Mouse (Mus musculus) liver, embryonic 14.5 days (tissue): ENCODE data around the gene Dlgap3. TPM values are rescaled to one million over a fixed set of nuclear protein-coding genes. Genes with fewer than 3 reads are reported as not detected.

Experiments
- ATAC-seq: fragments of 200-750 bp; cut with Nextera tagmentation; 2 replicates; pipeline ENCODE4 v1.8.0; 2017; ENCODE audit warnings: moderate number of reproducible peaks, mild to moderate bottlenecking, moderate library complexity; ENCODE audit not compliant: insufficient read depth
- DNase-seq, 3 experiments: peaks; one replicate each; pipeline ENCODE4 v3.0.0-alpha.2; 2012 to 2013; ENCODE audit warnings: low read depth in 3 of 3, low spot score in 3 of 3
- H3K27ac ChIP-seq: fragments of 300-500 bp; sonication (generic); 2 replicates; pipeline ENCODE4 v1.5.1; 2014; ENCODE audit warnings: moderate library complexity, mild to moderate bottlenecking, control low read depth, inconsistent platforms
- H3K27me3 ChIP-seq: fragments of 300-500 bp; sonication (generic); 2 replicates; pipeline ENCODE4 v1.6.1; 2014; ENCODE audit warnings: mild to moderate bottlenecking, low read length, moderate library complexity; ENCODE audit not compliant: control insufficient read depth, insufficient read depth
- H3K36me3 ChIP-seq: fragments of 300-500 bp; sonication (generic); replicated peaks from 2 replicates; pipeline ENCODE4 v1.6.1; 2014; ENCODE audit warnings: low read depth; ENCODE audit not compliant: control insufficient read depth, insufficient read depth
- H3K4me1 ChIP-seq, 2 experiments: fragments of 200-500 bp in 1 of 2; fragments of 300-500 bp in 1 of 2; sonication (generic) in 1 of 2; replicated peaks; 2 replicates each; pipeline ENCODE4 v1.6.1; 2012 to 2014; ENCODE audit warnings: antibody characterized with exemption in 1 of 2, inconsistent platforms in 1 of 2, low read length in 1 of 2; ENCODE audit not compliant: control insufficient read depth in 2 of 2, insufficient read depth in 2 of 2
- H3K4me2 ChIP-seq: fragments of 300-500 bp; sonication (generic); 2 replicates; pipeline ENCODE4 v1.6.1; 2014; ENCODE audit warnings: low read depth, mild to moderate bottlenecking, control low read depth, moderate library complexity
- H3K4me3 ChIP-seq, 2 experiments: fragments of 200-500 bp in 1 of 2; fragments of 300-500 bp in 1 of 2; sonication (generic) in 1 of 2; 2 replicates each; pipeline ENCODE4 v1.5.1; 2012 to 2014; ENCODE audit warnings: low read depth in 2 of 2, low read length in 2 of 2, mild to moderate bottlenecking in 2 of 2, control low read depth in 1 of 2, inconsistent platforms in 1 of 2, moderate library complexity in 1 of 2; ENCODE audit not compliant: insufficient read depth in 1 of 2
- H3K9ac ChIP-seq: fragments of 300-500 bp; sonication (generic); replicated peaks from 2 replicates; pipeline ENCODE4 v1.6.1; 2014; ENCODE audit warnings: mild to moderate bottlenecking, control low read depth, moderate library complexity
- H3K9me3 ChIP-seq: fragments of 300-500 bp; sonication (generic); 2 replicates; pipeline ENCODE4 v1.6.1; 2016; ENCODE audit warnings: low read length, mixed read lengths; ENCODE audit not compliant: control insufficient read depth
- CTCF ChIP-seq: IDR thresholded peaks from 2 replicates; pipeline ENCODE4 v1.5.1; 2016; ENCODE audit warnings: antibody characterized with exemption, low read depth, control low read depth
- EP300 ChIP-seq: IDR thresholded peaks from 2 replicates; pipeline ENCODE4 v1.6.1; 2016; ENCODE audit warnings: antibody characterized with exemption, low read depth
- WGBS: fragments of 180-500 bp; shearing (Covaris S2); extraction: QIAGEN DNeasy Blood & Tissue Kit; methylation state at CpG from one replicate; pipeline ENCODE4 v1.1.7; 2014; ENCODE audit not compliant: insufficient replicate concordance; 5-methylcytosine and 5-hydroxymethylcytosine counted together
- polyA plus RNA-seq, 2 experiments: library from polyadenylated mRNA; depleted of rRNA in 1 of 2; stranded (reverse) in 1 of 2; unstranded in 1 of 2; fragments of >200 nt; fragmentation: Nextera tagmentation in 1 of 2; extraction: Ambion mirVana in 1 of 2; gene quantifications; 2 replicates each; pipeline versions ENCODE4 v1.2.1 to v1.2.3; 2012 to 2014

Dlgap3 gene
- polyA plus RNA-seq, 2 experiments, result 0.24 to 0.28 TPM

GRCm38 (mm10) chr4:127215103-127215502 lies 46.1 kb downstream of the Dlgap3 start:
- Histone ChIP-seq H3K4me1 (no peaks in the 10 kb centered on the region), H3K36me3 (no peaks in the 10 kb centered on the region), H3K9me3 (no peaks in the 10 kb centered on the region), H3K9ac (no peak overlapping the region), H3K4me2 (no peak overlapping the region), H3K4me3 (no peak overlapping the region), H3K27ac (no peak overlapping the region), H3K27me3 (peaks cover 4% of the 10 kb centered on the region)
- TF ChIP-seq CTCF, result peak; percentile 7; the same call in 1 of the 2 replicates
- TF ChIP-seq EP300, result no peak
- ATAC-seq (no peak), DNase-seq (no peak)
- 40% methylated on average over 11 of the region's 11 CpGs for WGBS

- WGBS, result 33% methylated on average over 8 of the region's 9 CpGs
- no peaks in the 10 kb centered on the region for H3K9me3 ChIP-seq
- H3K4me1 ChIP-seq, result no peaks in the 10 kb centered on the region
- peaks cover 4% of the 10 kb centered on the region for H3K27me3 ChIP-seq
- TF ChIP-seq EP300 (no peak), CTCF (no peak)
- no peak overlapping the region for H3K4me2 ChIP-seq
- no peak overlapping the region for H3K27ac ChIP-seq
- no peak for DNase-seq
- H3K9ac ChIP-seq, result no peak overlapping the region
- H3K36me3 ChIP-seq, result no peaks in the 10 kb centered on the region
- ATAC-seq, result no peak
- H3K4me3 ChIP-seq, result no peak overlapping the region
Measured at GRCm38 (mm10) chr4:127215799-127216198, 46.8 kb downstream of the Dlgap3 start.

- no peak for DNase-seq
- H3K36me3 ChIP-seq, result no peaks in the 10 kb centered on the region
- 57% methylated on average over 4 of the region's 4 CpGs for WGBS
- H3K9ac ChIP-seq, result no peak overlapping the region
- H3K4me2 ChIP-seq, result no peak overlapping the region
- no peak overlapping the region for H3K27ac ChIP-seq
- no peak overlapping the region for H3K4me3 ChIP-seq
- H3K9me3 ChIP-seq, result no peaks in the 10 kb centered on the region
- TF ChIP-seq CTCF (no peak), EP300 (no peak)
- no peak for ATAC-seq
- H3K27me3 ChIP-seq, result peaks cover 4% of the 10 kb centered on the region
- H3K4me1 ChIP-seq, result no peaks in the 10 kb centered on the region
Measured at GRCm38 (mm10) chr4:127216251-127216651, 47.2 kb downstream of the Dlgap3 start.

GRCm38 (mm10) chr4:127217048-127217447 lies 48.0 kb downstream of the Dlgap3 start:
- ATAC-seq, result no peak

GRCm38 (mm10) chr4:127223291-127223690 lies 54.3 kb downstream of the Dlgap3 start:
- WGBS, result 28% methylated on average over 10 of the region's 10 CpGs
- H3K27ac ChIP-seq, result no peak overlapping the region
- ATAC-seq, result no peak
- DNase-seq, result no peak
- TF ChIP-seq EP300, result no peak
- no peak for TF ChIP-seq CTCF
- H3K27me3 ChIP-seq, result no peaks in the 10 kb centered on the region; the same call in none of the 2 replicates
- H3K4me1 ChIP-seq, result no peaks in the 10 kb centered on the region
- no peak overlapping the region for H3K4me2 ChIP-seq
- no peak overlapping the region for H3K9ac ChIP-seq
- no peaks in the 10 kb centered on the region for H3K36me3 ChIP-seq
- H3K9me3 ChIP-seq, result no peaks in the 10 kb centered on the region
- H3K4me3 ChIP-seq, result no peak overlapping the region

More at GRCm38 (mm10) chr4:127217048-127217447, 48.0 kb downstream of the Dlgap3 start:
- Histone ChIP-seq H3K9ac (no peak overlapping the region), H3K4me1 (no peaks in the 10 kb centered on the region), H3K27ac (no peak overlapping the region), H3K36me3 (no peaks in the 10 kb centered on the region), H3K4me2 (no peak overlapping the region), H3K9me3 (no peaks in the 10 kb centered on the region), H3K27me3 (peaks cover 4% of the 10 kb centered on the region), H3K4me3 (no peak overlapping the region)
- no peak for DNase-seq
- 53% methylated on average over 11 of the region's 11 CpGs for WGBS
- TF ChIP-seq CTCF, result no peak
- TF ChIP-seq EP300, result no peak

GRCm38 (mm10) chr4:127223755-127224154 lies 54.8 kb downstream of the Dlgap3 start:
- H3K4me3 ChIP-seq, result no peak overlapping the region
- WGBS, result 53% methylated on average over 4 of the region's 4 CpGs
- H3K4me1 ChIP-seq, result no peaks in the 10 kb centered on the region
- no peaks in the 10 kb centered on the region for H3K9me3 ChIP-seq
- TF ChIP-seq EP300 (no peak), CTCF (no peak)
- H3K9ac ChIP-seq, result no peak overlapping the region
- H3K27ac ChIP-seq, result no peak overlapping the region
- H3K4me2 ChIP-seq, result no peak overlapping the region
- DNase-seq (no peak), ATAC-seq (no peak)
- H3K36me3 ChIP-seq, result no peaks in the 10 kb centered on the region
- H3K27me3 ChIP-seq, result no peaks in the 10 kb centered on the region; the same call in none of the 2 replicates
